30 mouse cellular contexts compared by ENCODE assay signal in genomic region chr11:76685604-76686003, GRCm38 (mm10). TPM values are rescaled to one million over a fixed set of nuclear protein-coding genes. Genes with fewer than 3 reads are reported as not detected.
"Had no signal": no experiment of that assay in that cellular context is flagged by ENCODE, and none has a peak within 500 bp of the region (broad histone marks: within the 10 kb centered on the region; RNA-seq: fewer than 3 reads in every experiment).

No protein-coding gene starts in this region.

- H3K27ac ChIP-seq: embryonic facial prominence, embryonic 10.5 days; embryonic facial prominence, embryonic 12.5 days; embryonic facial prominence, embryonic 13.5 days; embryonic facial prominence, embryonic 15.5 days; forebrain, embryonic 10.5 days; forebrain, embryonic 12.5 days; forebrain, embryonic 13.5 days; forebrain, embryonic 15.5 days; gastrocnemius, adult 2 months; heart, adult 2 months; heart, embryonic 10.5 days had no signal

- ATAC-seq: forebrain, embryonic 13.5 days; forebrain, embryonic 14.5 days; forebrain, embryonic 15.5 days; forebrain, embryonic 16.5 days; forebrain, postnatal 0 days had no signal

- H3K4me2 ChIP-seq: embryonic facial prominence, embryonic 12.5 days; embryonic facial prominence, embryonic 13.5 days; embryonic facial prominence, embryonic 15.5 days; forebrain, embryonic 12.5 days; forebrain, embryonic 13.5 days; forebrain, embryonic 15.5 days had no signal

- DNase-seq: cerebellum, adult 9-11 months; cerebellum, postnatal 10 days; cerebellum, postnatal 14 days; cerebellum, postnatal 25 days; cerebellum, postnatal 36 days; embryo, embryonic 11 days; forebrain, postnatal 0 days; gastrocnemius, adult 2 months; gastrocnemius, postnatal 10 days; gastrocnemius, postnatal 14 days; gastrocnemius, postnatal 25 days; gastrocnemius, postnatal 36 days; heart, adult 11 months; heart, adult 18-20 months; heart, adult 2 months had no signal

- H3K36me3 ChIP-seq: embryonic facial prominence, embryonic 10.5 days; embryonic facial prominence, embryonic 12.5 days; embryonic facial prominence, embryonic 13.5 days; embryonic facial prominence, embryonic 15.5 days; forebrain, embryonic 10.5 days; forebrain, embryonic 12.5 days; forebrain, embryonic 15.5 days; heart, embryonic 10.5 days had no signal

- H3K4me3 ChIP-seq: embryonic facial prominence, embryonic 10.5 days; embryonic facial prominence, embryonic 12.5 days; embryonic facial prominence, embryonic 13.5 days; embryonic facial prominence, embryonic 15.5 days; erythroblast, embryonic 14.5 days; forebrain, embryonic 10.5 days; forebrain, embryonic 12.5 days; forebrain, embryonic 13.5 days; forebrain, embryonic 15.5 days; gastrocnemius, adult 2 months; heart, adult 2 months; heart, embryonic 10.5 days had no signal

- H3K4me1 ChIP-seq: embryonic facial prominence, embryonic 10.5 days; embryonic facial prominence, embryonic 12.5 days; embryonic facial prominence, embryonic 13.5 days; embryonic facial prominence, embryonic 15.5 days; forebrain, embryonic 10.5 days; forebrain, embryonic 12.5 days; forebrain, embryonic 13.5 days; forebrain, embryonic 15.5 days; heart, embryonic 10.5 days had no signal

- H3K27me3 ChIP-seq: embryonic facial prominence, embryonic 12.5 days had no signal

RNA-seq across cellular contexts. Expression of gene Trarg1, which starts 6.0 kb away (rescaled TPM):
- polyA plus RNA-seq: embryonic facial prominence, embryonic 11.5 days; erythroblast, embryonic 14.5 days; forebrain, embryonic 11.5 days; forebrain, embryonic 12.5 days; forebrain, embryonic 13.5 days had no signal

RNA-seq across cellular contexts. Expression of gene Bhlha9, which starts 13.3 kb away (rescaled TPM):
- polyA plus RNA-seq: embryonic facial prominence, embryonic 10.5 days; embryonic facial prominence, embryonic 11.5 days; embryonic facial prominence, embryonic 13.5 days; erythroblast, embryonic 14.5 days; forebrain, embryonic 10.5 days; forebrain, embryonic 11.5 days; forebrain, embryonic 12.5 days; gonadal fat pad, adult 2 months; heart, adult 2 months had no signal
